Mouse (Mus musculus): ENCODE measurements around the gene Mrps18b.

Gene Mrps18b

GRCm38 (mm10) chr17:35873774-35874519, 42.2 kb downstream of the Mrps18b start:
- DNase-seq = peak; percentile 90

- DNase-seq = peak; percentile 45
Observed at GRCm38 (mm10) chr17:35870884-35871696, 45.1 kb downstream of the Mrps18b start.

- DNase-seq = peak; percentile 62
Observed at GRCm38 (mm10) chr17:35870151-35870883, 45.9 kb downstream of the Mrps18b start.

- peak; percentile 57 for DNase-seq
Observed at GRCm38 (mm10) chr17:35869346-35870067, 46.7 kb downstream of the Mrps18b start.

GRCm38 (mm10) chr17:35868961-35869345, 47.2 kb downstream of the Mrps18b start:
- DNase-seq = no peak

GRCm38 (mm10) chr17:35868165-35868820, 47.9 kb downstream of the Mrps18b start:
- DNase-seq = peak; percentile 26

- peak; percentile 40 for DNase-seq
Observed at GRCm38 (mm10) chr17:35866911-35867890, 49.0 kb downstream of the Mrps18b start.

GRCm38 (mm10) chr17:35866281-35866831, 49.8 kb downstream of the Mrps18b start:
- DNase-seq = peak; percentile 61

- peak; percentile 67 for DNase-seq
Observed at GRCm38 (mm10) chr17:35865481-35866280, 50.5 kb downstream of the Mrps18b start, which contains the start of gene Ppp1r18. Ppp1r18 (plus strand) TSS chr17:35865593.

GRCm38 (mm10) chr17:35864832-35865353, 51.3 kb downstream of the Mrps18b start:
- no peak for DNase-seq

GRCm38 (mm10) chr17:35861198-35861857, 54.9 kb downstream of the Mrps18b start, which contains the start of gene Nrm:
Nrm (plus strand) TSS chr17:35861318.
- DNase-seq = peak; percentile 89

GRCm38 (mm10) chr17:35860831-35861197, 55.4 kb downstream of the Mrps18b start:
- DNase-seq = no peak

All from liver (tissue).